Mouse (Mus musculus): ENCODE measurements around the gene Dus2. TPM values are rescaled to one million over a fixed set of nuclear protein-coding genes. Genes with fewer than 3 reads are reported as not detected.

Dus2 gene
- polyA plus RNA-seq, 1 experiment from 2014 or later = 26.7 TPM

DNA sequence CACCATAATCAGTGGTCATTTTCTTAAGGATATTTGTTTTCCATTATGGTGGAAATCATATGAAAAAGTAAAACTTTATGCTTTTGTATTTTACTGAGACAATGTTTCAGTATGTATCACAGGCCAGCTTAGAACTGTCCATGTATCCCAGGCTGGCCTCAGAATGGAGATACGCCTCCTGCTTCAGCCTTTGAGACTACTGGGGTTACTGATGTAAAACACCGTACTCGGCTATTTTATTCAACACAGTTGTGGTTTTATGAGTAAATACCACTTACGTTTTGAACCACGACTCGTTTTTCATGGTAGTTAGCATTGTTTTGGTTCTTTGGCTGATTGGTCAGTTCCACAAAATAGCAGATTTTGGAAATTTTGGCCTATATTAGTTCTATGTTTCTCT is 70.5 kb downstream of the Dus2 start:
- Histone ChIP-seq H3K9me3 (no peaks in the 10 kb centered on the region), H3K4me2 (peak overlapping the region; percentile 71), H3K27me3 (no peaks in the 10 kb centered on the region), H3K4me3 (peak overlapping the region; percentile 79; the same call in 1 of the 2 replicates), H3K9ac (no peak overlapping the region), H3K27ac (no peak overlapping the region), H3K36me3 (no peaks in the 10 kb centered on the region), H3K4me1 (peaks cover 32% of the 10 kb centered on the region)
- no peak for ATAC-seq (ENCODE audit: insufficient number of reproducible peaks, insufficient read depth, low FRiP score, low TSS enrichment, low read depth)
- 67% methylated on average over 6 of the region's 6 CpGs for WGBS

DNA sequence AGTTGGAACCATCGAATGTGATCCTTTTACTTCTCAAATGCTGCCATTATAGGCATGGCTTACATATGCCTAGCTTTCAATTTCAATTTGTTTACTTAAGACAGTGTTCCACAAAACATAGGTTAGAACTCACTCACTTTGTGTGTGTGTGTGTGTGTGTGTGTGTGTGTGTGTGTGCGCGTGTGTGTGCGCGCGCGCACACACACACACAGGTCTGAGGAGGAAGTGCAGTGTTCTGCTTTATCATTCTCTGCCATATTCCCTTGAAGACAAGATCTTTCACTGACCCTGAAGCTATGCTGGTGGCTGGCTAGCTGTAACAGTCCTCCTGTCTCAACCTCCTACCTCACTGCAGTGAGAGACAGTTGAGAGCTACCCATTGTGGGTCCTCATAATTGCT is 71.9 kb downstream of the Dus2 start:
- Histone ChIP-seq H3K9me3 (no peaks in the 10 kb centered on the region), H3K36me3 (no peaks in the 10 kb centered on the region), H3K4me3 (no peak overlapping the region), H3K9ac (no peak overlapping the region), H3K27ac (no peak overlapping the region), H3K4me2 (no peak overlapping the region), H3K27me3 (no peaks in the 10 kb centered on the region), H3K4me1 (peaks cover 31% of the 10 kb centered on the region)
- 98% methylated on average over 7 of the region's 7 CpGs for WGBS
- no peak for ATAC-seq (ENCODE audit: insufficient number of reproducible peaks, insufficient read depth, low FRiP score, low TSS enrichment, low read depth)

DNA sequence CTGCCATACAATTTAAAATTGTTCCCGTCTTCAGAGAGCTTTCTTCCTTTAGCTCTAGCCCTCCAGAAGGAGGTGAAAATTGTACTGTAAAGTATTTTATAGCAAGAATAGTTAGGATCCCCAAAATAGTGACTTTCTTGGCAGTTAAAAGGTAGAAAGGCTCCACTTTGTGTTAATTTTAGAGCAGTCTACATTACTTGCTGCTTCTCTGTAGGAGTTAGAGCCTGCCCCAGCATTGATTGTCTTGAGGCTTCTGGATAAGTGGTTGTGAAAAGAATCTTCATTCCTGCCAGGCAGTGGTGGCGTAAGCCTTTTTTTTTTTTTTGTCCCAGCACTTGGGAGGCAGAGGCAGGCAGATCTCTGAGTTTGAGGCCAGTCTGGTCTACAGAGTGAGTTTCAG is 75.6 kb downstream of the Dus2 start:
- 97% methylated on average over 2 of the region's 2 CpGs for WGBS
- no peak for ATAC-seq (ENCODE audit: insufficient number of reproducible peaks, insufficient read depth, low FRiP score, low TSS enrichment, low read depth)
- H3K9me3 ChIP-seq = no peaks in the 10 kb centered on the region

DNA sequence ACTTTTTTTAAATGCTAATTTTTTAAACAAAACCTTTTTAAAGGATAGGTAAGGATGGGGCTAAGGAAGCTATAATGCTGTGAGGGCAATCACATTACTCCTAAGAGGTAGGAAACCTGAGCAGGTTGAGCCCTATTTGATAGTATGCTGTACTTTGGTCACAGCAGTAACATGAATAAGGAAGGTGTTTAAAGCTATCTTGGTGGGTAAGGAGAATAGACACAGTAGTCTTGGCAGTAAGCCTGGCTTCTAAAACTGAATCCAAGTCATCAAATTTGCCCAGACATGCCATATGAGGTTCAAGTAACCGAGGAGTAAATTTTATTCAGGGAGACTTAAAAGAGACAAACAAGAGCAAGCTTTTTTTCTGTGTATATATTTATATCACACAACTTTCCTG is 78.4 kb downstream of the Dus2 start:
- 41% methylated on average over 1 of the region's 1 CpGs for WGBS
- no peak overlapping the region for H3K4me2 ChIP-seq
- H3K9ac ChIP-seq = no peak overlapping the region
- H3K4me1 ChIP-seq = no peaks in the 10 kb centered on the region
- H3K36me3 ChIP-seq = no peaks in the 10 kb centered on the region
- no peak overlapping the region for H3K4me3 ChIP-seq
- H3K27me3 ChIP-seq = no peaks in the 10 kb centered on the region
- no peaks in the 10 kb centered on the region for H3K9me3 ChIP-seq
- no peak overlapping the region; the same call in 1 of the 2 replicates for H3K27ac ChIP-seq
- ATAC-seq (ENCODE audit: insufficient number of reproducible peaks, insufficient read depth, low FRiP score, low TSS enrichment, low read depth) = no peak

More for the DNA sequence above, 75.6 kb downstream of the Dus2 start:
- Histone ChIP-seq H3K27me3 (no peaks in the 10 kb centered on the region), H3K4me1 (peaks cover 14% of the 10 kb centered on the region), H3K36me3 (no peaks in the 10 kb centered on the region), H3K4me3 (no peak overlapping the region), H3K27ac (no peak overlapping the region), H3K4me2 (no peak overlapping the region), H3K9ac (no peak overlapping the region)

DNA sequence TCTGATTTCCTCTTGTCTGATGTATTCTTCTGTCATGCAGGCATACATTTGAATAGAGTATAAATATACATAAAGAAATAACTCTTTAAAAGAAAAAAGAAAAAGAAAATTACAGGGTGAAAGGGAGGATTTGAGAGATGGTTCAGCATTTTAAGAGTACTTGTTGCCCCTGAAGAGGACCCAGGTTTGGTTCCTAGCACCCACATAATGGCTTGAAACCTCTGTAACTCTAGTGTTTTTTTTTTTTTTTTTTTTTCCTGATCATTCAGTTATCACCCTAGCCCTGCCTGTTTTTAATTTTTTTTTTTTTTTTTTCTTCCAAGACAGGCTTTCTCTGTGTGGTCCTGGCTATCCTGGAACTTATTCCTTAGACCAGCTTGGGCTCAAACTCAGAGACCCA is 81.0 kb downstream of the Dus2 start:
- Histone ChIP-seq H3K9me3 (no peaks in the 10 kb centered on the region), H3K36me3 (no peaks in the 10 kb centered on the region), H3K4me1 (no peaks in the 10 kb centered on the region), H3K4me3 (no peak overlapping the region), H3K27me3 (no peaks in the 10 kb centered on the region), H3K4me2 (no peak overlapping the region), H3K9ac (no peak overlapping the region), H3K27ac (no peak overlapping the region)
- ATAC-seq (ENCODE audit: insufficient number of reproducible peaks, insufficient read depth, low FRiP score, low TSS enrichment, low read depth) = no peak

DNA sequence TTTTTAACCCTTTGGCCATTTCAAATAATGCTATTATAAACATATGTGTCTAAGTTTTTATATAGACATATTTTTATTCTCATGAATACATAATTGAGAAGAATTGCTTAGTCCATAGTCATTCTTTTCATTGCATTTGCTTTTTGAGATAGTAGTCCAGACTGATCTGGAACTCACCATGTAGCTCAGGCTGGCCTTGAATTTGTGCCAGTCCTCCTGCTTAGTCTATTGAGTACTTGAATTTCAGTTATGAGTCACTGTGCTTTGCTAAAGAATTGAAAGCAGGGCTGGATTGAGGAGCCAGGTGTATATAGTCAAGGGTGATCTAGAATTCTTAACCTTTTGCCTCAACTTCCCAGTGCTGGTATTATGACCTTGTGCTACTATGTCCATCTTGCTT is 83.1 kb downstream of the Dus2 start:
- H3K27me3 ChIP-seq = no peaks in the 10 kb centered on the region
- H3K9me3 ChIP-seq = no peaks in the 10 kb centered on the region
- ATAC-seq (ENCODE audit: insufficient number of reproducible peaks, insufficient read depth, low FRiP score, low TSS enrichment, low read depth) = no peak
- H3K4me1 ChIP-seq = no peaks in the 10 kb centered on the region
- H3K4me2 ChIP-seq = no peak overlapping the region
- no peak overlapping the region for H3K27ac ChIP-seq
- peaks cover 5% of the 10 kb centered on the region for H3K36me3 ChIP-seq
- H3K9ac ChIP-seq = no peak overlapping the region
- H3K4me3 ChIP-seq = no peak overlapping the region

DNA sequence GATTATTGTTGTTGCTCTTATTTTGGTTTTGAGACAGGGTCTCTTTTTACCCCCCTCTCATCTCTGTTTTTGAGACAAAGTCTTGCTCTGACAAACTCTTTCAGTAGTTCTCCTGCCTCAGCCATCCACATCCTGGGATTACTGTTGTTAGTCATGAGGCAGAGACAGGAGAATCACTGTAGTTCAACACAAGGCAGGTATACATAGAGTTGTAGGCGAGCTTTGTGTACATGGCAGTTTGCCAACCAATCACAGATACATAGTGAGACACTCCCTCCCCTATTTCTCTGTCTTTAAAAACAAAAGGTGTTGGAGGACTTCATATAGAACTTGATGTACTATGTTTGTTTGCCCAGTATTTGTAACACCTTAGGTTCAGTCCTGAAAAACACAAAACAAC is 83.5 kb downstream of the Dus2 start:
- WGBS = 92% methylated on average over 1 of the region's 1 CpGs
- Histone ChIP-seq H3K9ac (no peak overlapping the region), H3K4me2 (no peak overlapping the region), H3K4me1 (no peaks in the 10 kb centered on the region), H3K9me3 (no peaks in the 10 kb centered on the region), H3K36me3 (peaks cover 9% of the 10 kb centered on the region), H3K27me3 (no peaks in the 10 kb centered on the region), H3K27ac (no peak overlapping the region), H3K4me3 (no peak overlapping the region)
- ATAC-seq (ENCODE audit: insufficient number of reproducible peaks, insufficient read depth, low FRiP score, low TSS enrichment, low read depth) = no peak

DNA sequence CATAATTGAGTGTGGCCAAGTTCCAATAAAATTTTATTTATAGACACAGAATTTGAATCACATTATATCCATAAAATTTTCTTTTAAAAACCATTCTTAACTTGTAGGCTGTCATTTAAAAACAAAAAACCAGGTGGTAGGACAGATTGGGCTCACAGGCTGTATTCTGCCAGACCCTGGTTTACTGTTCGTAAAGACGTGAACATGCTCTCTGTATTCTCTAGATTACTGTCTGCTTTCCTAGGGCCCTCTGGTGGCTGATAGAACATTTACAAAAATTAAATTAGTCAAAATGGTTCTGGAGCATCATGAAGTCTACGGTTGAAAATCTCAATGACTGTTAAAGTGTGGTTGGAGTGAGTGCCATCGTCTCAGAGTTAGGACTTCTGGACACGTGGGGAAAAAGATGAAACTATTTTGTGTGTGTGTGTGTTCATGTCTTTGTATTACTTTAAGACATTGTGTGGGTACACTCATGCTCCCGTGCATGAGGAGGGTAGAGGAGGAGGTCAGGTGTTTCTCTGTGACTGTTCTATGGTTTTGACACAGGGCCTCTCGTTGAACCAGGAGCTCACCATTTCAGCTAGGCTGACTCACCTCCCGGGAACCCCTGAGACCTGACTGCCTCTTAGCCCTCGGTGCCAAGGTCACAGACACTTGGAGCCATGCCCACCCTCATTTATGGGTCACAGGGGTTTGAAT is 84.2 kb downstream of the Dus2 start:
- Histone ChIP-seq H3K27me3 (no peaks in the 10 kb centered on the region), H3K4me2 (no peak overlapping the region), H3K27ac (no peak overlapping the region), H3K36me3 (peaks cover 9% of the 10 kb centered on the region), H3K9ac (no peak overlapping the region), H3K9me3 (no peaks in the 10 kb centered on the region), H3K4me1 (no peaks in the 10 kb centered on the region), H3K4me3 (no peak overlapping the region)
- no peak for ATAC-seq (ENCODE audit: insufficient number of reproducible peaks, insufficient read depth, low FRiP score, low TSS enrichment, low read depth)
- WGBS = 83% methylated on average over 9 of the region's 9 CpGs

DNA sequence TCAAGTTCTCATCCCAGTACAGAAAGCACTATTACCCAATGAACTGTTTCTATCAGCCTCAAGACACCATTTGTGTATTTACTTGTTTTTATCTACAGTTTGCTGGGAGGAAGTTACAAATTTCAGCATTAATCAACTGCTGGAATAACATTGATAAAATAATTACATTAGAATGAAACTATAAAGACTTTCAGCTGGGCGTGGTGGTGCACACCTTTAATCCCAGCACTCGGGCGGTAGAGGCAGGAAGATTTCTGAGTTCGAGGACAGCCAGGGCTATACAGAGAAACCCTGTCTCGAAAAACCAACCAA is 84.7 kb downstream of the Dus2 start:
- H3K27ac ChIP-seq = no peak overlapping the region
- no peak overlapping the region for H3K4me2 ChIP-seq
- H3K9ac ChIP-seq = no peak overlapping the region
- no peak for ATAC-seq (ENCODE audit: insufficient number of reproducible peaks, insufficient read depth, low FRiP score, low TSS enrichment, low read depth)
- H3K4me1 ChIP-seq = no peaks in the 10 kb centered on the region
- no peak overlapping the region for H3K4me3 ChIP-seq
- no peaks in the 10 kb centered on the region for H3K27me3 ChIP-seq
- no peaks in the 10 kb centered on the region for H3K9me3 ChIP-seq
- peaks cover 9% of the 10 kb centered on the region for H3K36me3 ChIP-seq
- 93% methylated on average over 5 of the region's 5 CpGs for WGBS

DNA sequence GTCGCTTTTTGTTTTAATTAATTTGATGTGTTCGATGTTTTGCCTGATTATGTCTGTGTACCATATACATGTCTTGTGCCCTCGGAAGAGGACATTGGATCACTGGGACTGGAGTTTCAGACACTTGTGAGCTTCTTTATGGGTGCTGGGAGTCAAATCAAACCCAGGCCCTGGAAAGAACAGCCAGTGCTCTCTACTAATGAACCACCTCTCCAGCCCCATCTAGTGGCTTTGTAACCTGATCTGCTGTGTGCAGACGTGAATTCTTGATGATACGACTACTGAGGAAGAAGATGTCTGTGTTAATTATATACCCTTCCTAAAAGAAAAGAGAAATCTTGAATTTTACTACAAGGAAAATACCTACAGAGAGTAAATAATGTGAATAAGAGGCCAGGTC is 85.5 kb downstream of the Dus2 start:
- H3K9ac ChIP-seq = no peak overlapping the region
- no peak overlapping the region for H3K27ac ChIP-seq
- H3K4me1 ChIP-seq = no peaks in the 10 kb centered on the region
- ATAC-seq (ENCODE audit: insufficient number of reproducible peaks, insufficient read depth, low FRiP score, low TSS enrichment, low read depth) = no peak
- no peak overlapping the region for H3K4me2 ChIP-seq
- H3K36me3 ChIP-seq = peaks cover 12% of the 10 kb centered on the region
- 68% methylated on average over 5 of the region's 5 CpGs for WGBS
- H3K4me3 ChIP-seq = no peak overlapping the region
- H3K27me3 ChIP-seq = no peaks in the 10 kb centered on the region
- no peaks in the 10 kb centered on the region for H3K9me3 ChIP-seq

DNA sequence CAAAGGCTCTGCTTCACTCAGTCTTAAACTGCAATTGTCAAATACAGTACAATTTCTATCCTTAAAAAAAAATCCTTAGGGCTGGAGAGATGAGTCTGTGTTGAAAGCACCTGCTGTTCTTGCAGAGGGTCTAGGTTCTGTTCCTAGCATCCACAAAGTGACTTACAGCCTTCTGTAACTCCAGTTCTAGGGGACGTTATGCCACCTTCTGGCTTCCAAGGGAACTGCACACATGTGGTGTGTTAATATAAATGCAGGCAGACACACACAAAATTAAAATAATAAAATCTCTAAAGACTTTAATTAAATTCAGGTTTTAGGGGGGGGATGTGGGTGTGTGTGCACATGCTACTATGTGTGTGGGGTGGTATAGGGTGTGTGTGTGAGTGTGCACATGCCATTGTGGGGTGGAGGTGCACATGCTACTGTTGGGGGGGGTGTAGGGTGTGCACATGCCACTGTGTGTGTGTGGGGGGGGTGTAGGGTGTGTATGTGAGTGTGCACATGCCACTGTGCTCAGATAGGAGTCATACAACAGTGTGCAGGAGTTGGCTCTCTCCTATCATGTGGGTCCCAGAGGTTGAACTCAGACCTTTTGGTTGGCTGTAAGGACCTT is 86.4 kb downstream of the Dus2 start:
- WGBS = 96% methylated on average over 1 of the region's 1 CpGs
- no peak for ATAC-seq (ENCODE audit: insufficient number of reproducible peaks, insufficient read depth, low FRiP score, low TSS enrichment, low read depth)
- Histone ChIP-seq H3K4me2 (no peak overlapping the region), H3K9me3 (no peaks in the 10 kb centered on the region), H3K27me3 (no peaks in the 10 kb centered on the region), H3K4me1 (no peaks in the 10 kb centered on the region), H3K4me3 (no peak overlapping the region), H3K9ac (no peak overlapping the region), H3K36me3 (peaks cover 19% of the 10 kb centered on the region), H3K27ac (no peak overlapping the region)

DNA sequence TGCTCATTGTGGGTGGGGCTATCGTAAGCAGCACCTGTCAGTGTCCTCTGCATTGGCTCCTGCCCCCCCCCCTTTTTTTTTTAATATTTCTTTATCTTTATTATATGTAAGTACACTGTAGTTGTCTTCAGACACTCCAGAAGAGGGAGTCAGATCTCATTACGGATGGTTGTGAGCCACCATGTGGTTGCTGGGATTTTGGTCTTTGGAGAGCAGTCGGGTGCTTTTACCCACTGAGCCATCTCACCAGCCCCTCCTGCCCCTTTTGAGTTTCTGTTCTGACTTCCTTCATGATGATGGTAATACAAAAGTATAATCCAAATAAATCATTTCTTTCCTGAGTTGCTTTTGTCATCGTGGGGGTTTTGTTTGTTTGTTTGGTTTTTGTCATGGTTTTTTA is 111.2 kb downstream of the Dus2 start:
- peaks cover 46% of the 10 kb centered on the region for H3K36me3 ChIP-seq

More for the DNA sequence above, 111.2 kb downstream of the Dus2 start:
- H3K9me3 ChIP-seq = no peaks in the 10 kb centered on the region
- H3K9ac ChIP-seq = no peak overlapping the region
- ATAC-seq (ENCODE audit: insufficient number of reproducible peaks, insufficient read depth, low FRiP score, low TSS enrichment, low read depth) = no peak
- H3K4me1 ChIP-seq = no peaks in the 10 kb centered on the region
- no peak overlapping the region for H3K4me2 ChIP-seq
- 85% methylated on average over 4 of the region's 4 CpGs for WGBS
- no peak overlapping the region for H3K27ac ChIP-seq
- no peaks in the 10 kb centered on the region for H3K27me3 ChIP-seq
- no peak overlapping the region for H3K4me3 ChIP-seq
